Mouse (Mus musculus): ENCODE measurements around the gene Stk26.

Stk26 gene

GRCm38 (mm10) chrX:50840847-50841560, at the start of gene Stk26:
Stk26 (plus strand) TSS chrX:50841047.
- DNase-seq (ENCODE audit: low spot score) = peak; percentile 7

DNA sequence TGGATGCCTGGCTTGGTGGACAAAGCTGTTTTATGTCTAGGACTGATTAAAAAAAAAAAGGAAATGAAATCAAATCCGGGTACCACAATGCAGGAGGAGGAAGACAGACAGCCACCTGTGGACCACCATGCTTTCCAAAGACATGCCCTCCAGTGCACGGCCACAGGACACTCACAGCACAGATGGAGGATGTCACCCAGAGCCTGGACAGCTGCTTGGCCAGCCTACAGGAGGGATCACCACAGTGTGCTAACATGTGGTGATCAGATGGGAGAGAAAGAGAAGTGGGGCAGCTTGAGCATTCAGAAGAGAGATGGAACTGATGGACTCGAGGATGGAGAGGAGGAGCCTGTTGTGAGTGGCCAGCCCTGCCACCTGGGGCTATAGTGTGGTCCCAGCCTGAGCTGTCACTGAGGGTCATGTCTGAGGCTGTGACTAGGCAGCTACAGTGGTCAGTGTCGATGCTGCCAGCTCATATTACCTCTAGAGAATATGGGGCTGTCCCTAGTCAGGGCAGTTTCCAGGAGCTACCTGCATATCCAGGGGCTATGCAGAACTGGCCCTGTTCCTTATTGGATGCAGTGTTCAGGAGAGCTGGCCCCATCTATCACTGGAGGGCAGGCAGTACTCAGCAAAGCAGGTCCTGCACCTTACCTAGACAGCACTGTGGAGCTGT, 47.7 kb upstream of the Stk26 start:
- no peak for DNase-seq (ENCODE audit: low spot score)

DNA sequence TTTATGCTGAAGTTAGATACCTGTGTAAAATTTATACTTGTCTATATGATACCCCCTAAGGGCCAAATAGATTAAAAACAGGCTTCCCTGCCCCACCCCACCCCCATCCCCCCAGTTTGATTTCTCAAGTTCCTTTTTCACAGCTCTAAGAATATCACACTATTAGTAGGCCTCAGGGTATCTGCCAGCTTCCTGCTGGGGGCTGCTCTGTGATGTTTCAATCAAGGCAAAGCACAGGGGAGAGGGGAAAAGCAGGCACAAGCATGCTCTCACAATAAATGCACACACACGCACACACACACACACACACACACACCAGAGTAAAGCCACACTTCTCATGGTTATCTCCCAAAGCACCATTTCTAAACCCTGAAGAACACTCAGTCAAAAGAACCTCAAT, 43.0 kb upstream of the Stk26 start:
- DNase-seq (ENCODE audit: low spot score) = no peak

GRCm38 (mm10) chrX:50798571-50798970, 42.3 kb upstream of the Stk26 start:
- DNase-seq (ENCODE audit: low spot score) = no peak

GRCm38 (mm10) chrX:50799656-50800188, 41.1 kb upstream of the Stk26 start:
- DNase-seq (ENCODE audit: low spot score) = no peak

DNA sequence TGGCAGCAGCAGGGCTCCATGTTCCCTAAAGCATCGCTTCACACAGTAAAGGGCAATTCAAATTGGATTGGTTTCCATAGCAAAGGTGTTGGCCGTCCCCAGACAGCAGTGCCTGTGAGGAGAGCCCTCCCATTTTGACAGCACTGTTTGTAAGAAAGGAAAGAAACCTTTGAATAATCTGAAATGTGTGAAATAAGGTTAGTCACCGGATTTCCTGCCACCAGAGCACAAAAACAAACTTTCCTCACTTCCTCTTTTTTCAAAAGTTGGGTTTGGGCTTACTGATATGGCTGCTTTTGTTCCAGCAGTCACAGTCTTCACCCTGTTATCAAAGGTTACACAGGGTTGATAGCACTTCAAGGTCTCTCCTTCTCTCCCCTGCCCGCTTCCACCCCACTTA, 35.2 kb upstream of the Stk26 start:
- no peak for DNase-seq (ENCODE audit: low spot score)

DNA sequence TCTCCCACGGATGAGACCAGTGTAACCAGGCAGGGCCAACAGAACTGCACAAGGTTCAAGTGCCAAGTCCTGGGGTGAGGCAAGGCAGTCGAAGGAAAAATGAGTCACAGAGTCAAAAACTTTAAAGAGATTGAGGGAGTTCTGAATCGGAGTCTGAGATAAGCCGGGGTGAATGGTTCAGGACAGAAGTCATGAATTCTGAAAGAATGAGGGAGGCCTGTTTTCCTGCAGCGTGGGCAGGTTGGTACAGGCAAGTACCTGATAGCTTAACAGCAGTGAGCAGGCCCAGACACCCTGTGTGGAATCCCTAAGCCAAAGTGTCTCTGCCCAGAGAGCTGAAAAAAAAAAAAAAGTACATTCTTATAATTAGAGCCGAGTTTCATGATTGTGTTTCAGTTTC, 17.0 kb upstream of the Stk26 start:
- no peak for DNase-seq (ENCODE audit: low spot score)

DNA sequence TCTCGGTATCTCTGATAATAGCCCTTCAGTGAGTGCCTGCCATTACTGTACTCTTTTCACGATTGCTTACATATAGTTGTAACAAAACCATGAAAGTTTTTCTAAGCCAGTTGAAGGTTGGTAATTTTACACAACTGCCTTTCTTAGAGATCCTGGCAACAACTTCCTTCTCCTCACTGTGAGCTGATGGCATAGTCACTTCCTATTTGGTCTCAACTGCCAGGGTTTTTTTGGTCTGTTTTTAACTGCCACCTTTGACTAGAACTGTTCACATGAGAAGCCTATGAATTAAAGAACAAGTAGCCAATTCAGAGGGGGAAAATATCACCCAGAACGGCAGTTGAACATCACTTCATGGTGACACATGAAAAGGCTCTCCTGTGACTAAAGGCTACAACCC, 5.3 kb upstream of the Stk26 start:
- no peak for DNase-seq (ENCODE audit: low spot score)

DNA sequence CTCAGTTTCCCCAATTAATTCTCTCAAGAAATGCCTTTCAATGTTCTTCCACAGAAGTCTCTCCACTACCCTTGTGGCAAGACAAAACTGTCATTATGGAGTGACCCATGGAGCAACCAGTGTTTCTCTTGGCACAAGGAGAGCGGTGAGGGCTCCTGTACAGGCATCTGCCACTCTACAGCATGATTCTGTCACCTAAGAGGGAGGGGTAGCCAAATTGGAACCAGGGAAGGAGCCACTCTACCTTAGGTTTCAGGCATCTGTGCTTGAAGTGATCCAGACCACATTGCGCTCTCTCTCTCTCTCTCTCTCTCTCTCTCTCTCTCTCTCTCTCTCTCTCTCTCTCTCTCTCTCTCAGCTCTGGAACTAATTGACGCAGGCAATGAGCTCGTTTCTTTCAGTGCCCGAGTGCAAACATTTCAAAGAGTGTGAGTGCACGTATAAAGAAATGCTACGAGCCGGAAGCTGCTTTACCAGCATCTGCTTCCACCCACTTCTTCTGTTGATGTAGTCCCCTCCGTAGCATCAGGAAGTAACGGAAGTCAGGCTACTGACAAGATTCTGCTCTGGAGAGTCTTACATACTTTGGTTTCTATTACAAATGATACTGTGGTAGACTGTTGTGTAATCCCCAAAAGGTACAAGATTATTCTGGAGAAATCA, 4.7 kb upstream of the Stk26 start:
- DNase-seq (ENCODE audit: low spot score) = no peak

- DNase-seq (ENCODE audit: low spot score) = no peak
Observed at GRCm38 (mm10) chrX:50841587-50841986, 740 bp downstream of the Stk26 start.

DNA sequence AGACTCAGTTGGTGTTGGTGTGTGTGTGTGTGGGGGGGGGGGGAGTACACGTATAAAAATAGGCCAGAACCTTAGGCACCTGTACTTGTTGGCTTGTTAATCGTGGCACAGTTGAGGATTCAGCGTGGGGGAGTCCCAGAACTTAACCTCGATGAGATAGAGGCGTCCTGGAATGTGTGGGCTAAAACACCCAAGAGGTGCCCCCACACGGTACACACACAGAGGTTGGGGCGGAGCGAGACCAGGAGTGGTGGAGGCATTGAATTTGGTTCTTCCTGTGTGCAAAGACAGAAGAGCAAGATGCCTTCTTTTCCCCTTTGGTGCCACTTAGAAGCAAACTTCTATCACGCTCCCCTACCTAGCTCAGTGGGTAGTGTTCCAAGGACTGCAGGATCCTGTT, 1.2 kb downstream of the Stk26 start:
- DNase-seq (ENCODE audit: low spot score) = no peak

DNA sequence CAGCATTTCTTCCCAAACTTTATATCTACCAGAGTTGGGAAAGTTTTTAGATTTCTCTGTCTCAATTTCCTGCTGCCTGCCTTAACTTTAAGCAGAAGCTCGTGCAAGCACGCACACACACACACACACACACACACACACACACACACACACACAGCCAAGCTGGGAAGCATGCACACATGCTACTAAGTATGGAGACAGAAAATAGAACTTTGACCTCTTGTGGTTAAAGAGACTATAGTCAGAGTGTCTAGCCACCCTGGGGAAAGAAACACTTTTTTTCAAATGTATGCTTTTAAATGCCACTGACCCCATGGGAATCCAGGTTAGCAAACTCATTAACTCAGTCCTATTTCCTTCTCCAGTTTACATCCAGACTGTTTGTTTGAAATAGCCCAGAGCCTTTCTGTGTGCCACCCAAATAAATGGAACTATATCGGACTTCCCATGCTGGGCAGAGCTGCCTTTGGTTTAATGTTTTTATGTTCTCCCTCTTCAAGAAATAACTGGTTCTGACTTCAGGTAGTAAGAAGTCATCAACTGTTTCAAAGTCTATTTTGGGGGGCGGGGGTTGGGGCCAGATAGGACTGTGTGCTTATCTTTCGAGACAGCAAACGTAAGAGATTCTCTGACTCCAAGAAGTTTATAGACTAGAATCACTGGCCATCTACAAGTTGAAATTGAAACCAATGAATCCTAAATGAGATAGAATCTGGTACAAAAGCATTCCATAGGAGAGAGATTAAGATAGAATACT, 9.8 kb downstream of the Stk26 start:
- no peak for DNase-seq (ENCODE audit: low spot score)

GRCm38 (mm10) chrX:50863771-50864170, 22.9 kb downstream of the Stk26 start:
- DNase-seq (ENCODE audit: low spot score) = no peak

- no peak for DNase-seq (ENCODE audit: low spot score)
Observed at GRCm38 (mm10) chrX:50864734-50865133, 23.9 kb downstream of the Stk26 start.

- no peak for DNase-seq (ENCODE audit: low spot score)
Observed at GRCm38 (mm10) chrX:50874246-50875002, 33.6 kb downstream of the Stk26 start.

DNA sequence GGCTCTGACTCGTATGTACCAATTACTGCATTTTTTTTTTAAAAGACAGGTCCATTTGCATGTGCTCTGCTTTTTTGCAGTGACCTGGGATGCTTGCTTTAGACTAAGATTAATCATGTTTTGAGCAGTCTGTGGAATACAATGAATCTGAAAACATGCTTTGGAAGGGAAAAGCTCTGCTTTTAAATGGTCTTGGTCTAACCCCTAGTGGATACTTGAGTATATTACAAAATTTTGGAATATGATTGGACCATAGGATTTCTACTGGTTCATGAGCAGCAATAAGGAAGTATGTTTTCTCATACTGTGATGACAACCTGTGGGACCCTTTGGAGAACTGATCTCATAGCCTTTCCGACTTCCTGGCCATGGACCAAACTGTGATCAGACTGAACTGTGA, 47.2 kb downstream of the Stk26 start:
- DNase-seq (ENCODE audit: low spot score) = no peak

GRCm38 (mm10) chrX:50903497-50903896, 62.6 kb downstream of the Stk26 start:
- DNase-seq (ENCODE audit: low spot score) = no peak

DNA sequence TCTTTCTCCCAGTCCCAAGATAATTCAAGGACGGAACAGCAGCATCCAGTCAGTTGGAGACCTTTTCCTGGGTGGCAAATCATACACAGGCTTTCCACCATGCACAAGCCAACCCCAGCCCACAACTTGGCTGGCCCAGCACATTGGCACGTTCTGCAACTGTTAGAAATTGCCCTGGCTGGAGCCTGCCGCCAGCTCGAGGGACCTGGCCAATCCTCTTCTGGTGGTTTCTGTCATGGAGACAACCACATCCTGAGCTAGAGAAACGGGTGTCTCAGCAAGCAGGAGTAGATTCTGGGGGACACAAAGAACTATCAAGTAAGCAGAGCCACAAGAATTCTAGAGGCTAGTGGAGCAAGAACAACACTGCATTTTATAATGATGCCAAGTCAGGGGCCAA, 69.1 kb downstream of the Stk26 start:
- DNase-seq (ENCODE audit: low spot score) = no peak

GRCm38 (mm10) chrX:50917389-50917788, 76.5 kb downstream of the Stk26 start:
- no peak for DNase-seq (ENCODE audit: low spot score)

DNA sequence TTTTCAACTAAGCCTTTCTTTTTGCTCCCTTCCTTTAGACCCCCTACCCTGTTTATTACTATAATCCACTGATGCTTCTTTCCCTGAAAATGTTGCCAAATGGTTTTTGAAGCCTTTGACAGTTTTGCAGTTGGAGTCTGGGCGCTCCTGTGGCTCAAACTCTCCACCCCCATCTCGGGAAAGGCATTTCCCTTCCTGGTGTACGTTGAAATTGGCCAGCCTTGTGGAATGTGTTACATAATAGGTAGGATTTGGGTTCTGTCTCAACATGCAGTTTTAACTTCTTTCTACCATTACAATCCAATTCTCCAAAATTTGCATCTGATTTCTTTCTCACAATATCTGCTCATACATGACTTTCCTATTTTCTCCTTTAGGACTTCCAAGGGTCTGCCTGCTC, 77.9 kb downstream of the Stk26 start:
- no peak for DNase-seq (ENCODE audit: low spot score)

DNA sequence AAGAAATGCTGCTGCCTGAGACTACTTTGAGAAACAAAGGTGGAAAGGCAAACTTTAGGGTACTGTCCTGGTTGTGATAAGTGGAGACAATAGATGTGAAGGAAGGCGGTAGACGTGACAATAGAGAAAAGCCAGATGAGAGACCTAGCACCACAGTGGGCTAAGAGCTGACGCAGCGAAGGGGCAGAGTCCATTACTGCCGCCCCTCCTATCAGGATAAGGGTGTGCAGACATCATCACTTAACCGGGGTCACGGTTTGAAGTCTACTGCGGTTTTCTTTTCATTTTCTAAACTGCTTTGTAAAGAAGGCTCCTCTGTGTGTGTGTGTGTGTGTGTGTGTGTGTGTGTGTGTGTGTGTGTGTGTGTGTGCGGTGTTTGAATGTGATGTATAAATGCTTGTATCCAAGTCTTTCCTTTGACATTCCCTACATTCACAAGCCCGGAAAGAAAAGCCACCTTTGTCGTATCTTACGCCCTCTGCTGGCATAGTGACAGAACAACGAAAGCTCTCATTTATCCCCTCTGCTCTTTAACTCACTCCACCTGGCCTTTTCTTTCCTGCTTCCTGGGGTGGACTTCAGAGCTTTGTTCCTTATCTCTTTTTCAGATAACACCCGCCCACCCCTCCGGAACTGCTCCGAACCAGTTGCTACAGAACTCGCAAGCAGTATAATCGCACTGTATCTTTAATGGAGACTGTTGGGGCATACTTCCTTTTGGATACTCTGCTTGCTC, 84.0 kb downstream of the Stk26 start:
- DNase-seq (ENCODE audit: low spot score) = no peak
